Mouse (Mus musculus) central nervous system, embryonic 14 days (tissue): Measurements from ENCODE around the gene Clec4b1. TPM values are rescaled to one million over a fixed set of nuclear protein-coding genes. Genes with fewer than 3 reads are reported as not detected.

Experiments used
- polyA plus RNA-seq: library from polyadenylated mRNA; depleted of rRNA; stranded (reverse); fragments of >200 nt; gene quantifications from 2 replicates; pipeline ENCODE4 v1.2.3, GENCODE M21; 2012; rRNA removed

Clec4b1 gene
- not detected in 2 replicates for polyA plus RNA-seq

GRCm38 (mm10) chr6:123049742-123050372, at the start of gene Clec4b1:
Clec4b1 (plus strand) TSS chr6:123049962.

GRCm38 (mm10) chr6:123106128-123106527, 56.4 kb downstream of the Clec4b1 start, which contains the start of gene Clec4a2:
Clec4a2 (plus strand) TSS chr6:123106428.

Other genes with a start within 250 kb of the Clec4b1 start
- gene Slc2a3, start 248.3 kb upstream of the Clec4b1 start, polyA plus RNA-seq: 21.9 and 24.5 TPM in 2 replicates
- gene Foxj2, start 230.0 kb upstream of the Clec4b1 start, polyA plus RNA-seq: 7.8 and 10.6 TPM in 2 replicates
- 1.7 and 2.1 TPM in 2 replicates for gene C3ar1, start 193.8 kb upstream of the Clec4b1 start, polyA plus RNA-seq
- gene Necap1, start 175.5 kb upstream of the Clec4b1 start, polyA plus RNA-seq: 71.5 and 76.7 TPM in 2 replicates
- gene Clec4a1, start 128.1 kb upstream of the Clec4b1 start, polyA plus RNA-seq: 1.1 and 1.2 TPM in 2 replicates
- 0.39 and 0.64 TPM in 2 replicates for gene Clec4a3, start 97.4 kb upstream of the Clec4b1 start, polyA plus RNA-seq
- gene Clec4a4, start 59.6 kb upstream of the Clec4b1 start, polyA plus RNA-seq: not detected in 2 replicates
- gene Clec4a2, start 56.5 kb downstream of the Clec4b1 start, polyA plus RNA-seq: 1.4 and 1.7 TPM in 2 replicates
- not detected in 2 replicates for gene Clec4b2, start 122.9 kb downstream of the Clec4b1 start, polyA plus RNA-seq
- 3.6 and 4.0 TPM in 2 replicates for gene Clec4n, start 179.9 kb downstream of the Clec4b1 start, polyA plus RNA-seq
- gene Clec4d, start 212.1 kb downstream of the Clec4b1 start, polyA plus RNA-seq: 0.55 and 1.1 TPM in 2 replicates
- 0.15 and 0.44 TPM in 2 replicates for gene Clec4e, start 239.9 kb downstream of the Clec4b1 start, polyA plus RNA-seq